Mouse (Mus musculus) cerebellum, postnatal 36 days (tissue): ENCODE measurements at regions not wholly inside any gene's neighbourhood (a gene's known extent, or its start where the extent isn't known, plus 50 kb on each side); places are given as distances from the start of the nearest gene placed in this dataset.
A peak's percentile ranks its signal among the peaks of the same experiment; 100 is the strongest.

ENCODE experiments used
- DNase-seq, 2 experiments: peaks; one replicate each; pipeline ENCODE4 v3.0.0; 2021 to 2022; ENCODE audit warnings: mixed read lengths in 2 of 2

DNA sequence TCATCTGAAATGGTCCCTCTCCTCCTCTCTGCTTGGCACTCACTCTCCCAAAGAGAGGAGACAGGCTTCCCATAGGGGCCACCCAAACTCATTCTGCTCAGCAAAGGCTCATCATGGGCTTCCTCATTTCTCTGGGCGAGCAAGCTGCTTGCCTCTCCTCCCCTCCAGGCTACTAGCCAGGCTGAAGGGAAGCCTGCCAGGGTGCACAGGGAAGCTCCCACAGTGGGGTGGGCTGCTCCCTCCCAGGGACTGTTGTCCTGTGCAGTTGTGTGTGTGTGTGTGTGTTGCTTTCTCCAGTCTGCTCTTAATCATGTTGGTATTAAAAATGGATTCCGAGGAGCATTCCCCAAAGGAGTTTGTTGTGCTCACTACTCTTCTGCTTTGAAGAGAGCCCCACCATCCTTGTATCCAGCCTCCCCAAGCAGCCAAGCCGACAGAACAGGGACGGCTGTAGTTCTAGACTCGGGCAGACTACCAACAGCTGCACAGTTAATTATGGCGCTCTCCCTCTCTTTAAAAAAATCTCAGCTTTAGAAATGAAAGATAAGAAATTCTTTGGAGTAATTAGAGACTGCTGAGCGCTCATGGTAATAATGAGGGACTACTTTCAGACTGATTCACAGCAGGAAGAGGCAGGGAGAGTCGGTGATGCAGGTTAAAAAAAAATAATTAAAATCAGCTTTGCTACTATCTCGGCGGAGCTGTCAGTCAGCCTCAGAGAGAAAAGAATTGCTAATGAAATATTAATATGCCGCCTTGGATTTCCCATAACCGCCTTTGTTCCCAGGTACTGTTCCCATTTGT, 417.0 kb downstream of the Cmpk2 start:
- DNase-seq = peak; percentile 32 to 34

DNA sequence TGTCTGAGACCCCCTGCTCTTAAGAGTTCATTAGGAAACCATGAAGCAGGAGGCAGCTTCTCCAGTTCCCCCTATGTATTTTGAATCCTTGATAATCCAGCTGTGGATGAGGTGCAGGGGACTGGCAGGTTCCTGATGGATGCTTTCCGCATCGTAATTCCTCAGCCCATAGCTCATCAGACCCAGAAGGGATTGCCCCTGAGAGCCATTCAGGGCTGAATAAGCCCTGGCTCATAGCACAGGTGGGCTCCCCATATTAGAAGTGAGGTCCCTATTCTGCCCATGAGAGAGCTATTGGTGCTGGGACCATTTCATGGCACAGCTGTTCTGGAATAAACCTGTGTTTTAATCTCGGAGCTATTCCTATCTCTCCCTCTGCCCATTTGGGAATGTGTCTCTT, 416.1 kb downstream of the Cmpk2 start:
- DNase-seq = no peak

DNA sequence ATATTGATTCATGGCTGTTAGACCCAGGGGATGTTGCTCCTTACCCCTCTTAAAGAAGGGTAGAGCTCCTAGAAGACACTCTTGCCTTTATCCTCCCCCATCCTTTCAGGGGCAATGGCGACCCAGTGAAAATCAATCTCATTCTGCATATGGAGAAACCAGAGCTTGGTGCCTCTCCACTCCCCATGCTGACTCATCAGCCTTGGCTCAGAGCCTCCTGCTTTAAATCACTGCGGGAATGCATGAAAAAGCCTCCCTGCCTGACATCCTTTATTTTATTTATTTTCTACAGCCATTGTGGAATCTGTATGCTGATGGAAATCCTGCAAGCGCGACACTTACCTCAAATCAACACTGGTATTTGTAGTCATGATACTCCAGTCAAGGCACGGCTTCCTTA, 415.2 kb downstream of the Cmpk2 start:
- peak; percentile 21 to 24 for DNase-seq

DNA sequence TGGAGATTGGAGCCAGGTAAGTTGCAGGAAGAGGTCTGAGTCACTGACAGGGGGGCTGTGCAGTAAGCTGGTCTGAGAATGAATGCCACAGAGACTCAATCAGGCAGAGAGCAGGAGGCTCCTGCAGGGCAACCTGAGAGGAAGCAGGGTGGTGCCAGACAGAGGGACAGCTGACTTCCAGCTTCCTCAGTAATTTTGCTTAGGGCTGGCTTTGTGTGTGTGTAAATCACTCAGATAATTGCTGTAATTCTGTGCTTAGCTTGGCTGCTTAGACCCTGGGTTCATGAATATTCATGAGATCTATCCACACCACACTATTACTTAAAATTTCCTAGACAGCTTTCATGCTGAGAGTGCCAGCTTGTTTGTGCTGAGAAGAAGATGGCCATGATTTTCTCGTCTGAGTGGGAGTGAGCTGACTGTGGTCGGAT, 408.7 kb downstream of the Cmpk2 start:
- DNase-seq = no peak

DNA sequence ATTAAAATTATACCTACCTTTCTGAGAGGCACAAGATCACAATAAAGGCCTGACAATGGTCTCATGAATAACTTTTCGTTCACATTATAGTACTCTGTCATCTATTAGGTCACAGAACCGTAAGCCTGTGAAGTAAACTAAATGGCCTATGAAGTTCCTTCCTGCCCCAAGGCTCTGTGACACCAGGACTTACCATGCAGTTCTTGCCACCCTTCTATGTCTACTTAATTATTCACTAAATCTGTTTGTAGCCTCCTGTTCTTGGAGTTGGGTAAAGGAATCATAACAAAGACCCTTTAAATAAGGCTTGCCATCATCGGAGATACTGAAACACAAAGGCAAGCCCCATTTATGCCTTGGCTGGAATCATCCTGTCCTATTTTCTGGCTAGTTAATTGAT, 408.3 kb downstream of the Cmpk2 start:
- DNase-seq = no peak

DNA sequence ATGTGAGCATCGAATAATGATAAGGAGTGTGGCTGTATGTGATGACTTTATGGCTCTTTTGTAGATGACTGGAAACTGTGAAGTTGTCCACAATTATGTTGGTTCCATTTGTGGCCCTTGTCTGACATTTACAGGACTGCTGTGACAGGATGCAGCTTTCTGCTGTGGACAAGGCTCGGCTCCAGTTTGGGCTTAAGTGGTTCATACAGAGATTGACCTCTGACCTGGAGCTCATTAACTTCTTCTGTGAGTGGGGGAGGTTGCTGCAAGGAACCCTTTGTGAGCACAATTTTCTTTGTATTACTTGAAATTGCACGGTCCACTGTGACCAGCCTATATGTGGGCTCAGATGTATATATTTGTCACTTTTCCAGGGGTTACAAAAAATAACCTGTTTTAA, 403.5 kb downstream of the Cmpk2 start:
- no peak for DNase-seq

DNA sequence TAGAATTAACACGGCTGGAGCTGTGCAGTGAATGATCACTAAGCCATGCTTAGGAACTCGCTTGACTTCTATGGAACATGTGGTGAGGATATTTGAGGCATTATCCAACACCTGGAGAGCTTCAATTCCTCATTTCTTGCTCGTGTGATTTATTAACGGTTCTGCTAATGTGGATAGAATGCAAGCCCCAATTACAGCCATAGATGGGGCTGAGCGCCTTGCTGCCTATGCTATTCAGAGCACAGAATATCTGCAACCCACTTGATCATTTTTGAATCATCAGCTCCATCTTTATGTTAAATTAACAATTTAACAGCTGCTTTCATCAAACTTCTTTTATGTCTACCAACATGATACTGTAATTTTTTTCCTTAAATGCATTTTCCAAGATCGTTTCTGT, 398.7 kb downstream of the Cmpk2 start:
- DNase-seq = no peak

DNA sequence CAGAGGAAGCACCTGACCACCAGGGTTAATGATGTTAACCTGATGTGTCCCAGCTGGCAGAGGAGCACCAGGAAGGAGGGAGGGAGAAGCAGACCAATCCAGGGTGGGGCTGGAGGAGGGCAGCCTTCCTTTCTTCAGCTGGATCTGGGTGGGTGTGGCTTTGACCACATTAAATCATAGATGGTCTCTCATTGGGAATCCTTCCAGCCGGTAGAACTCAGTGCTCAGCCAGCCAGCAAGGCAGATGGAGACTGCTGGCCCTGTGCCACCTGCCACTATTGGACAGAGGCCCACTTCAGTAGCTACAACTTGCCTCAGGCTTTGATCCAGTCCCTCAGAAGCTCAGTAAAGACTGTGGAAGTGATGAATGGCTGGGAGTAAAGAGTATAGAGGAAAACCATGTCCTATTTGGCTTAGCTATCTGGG, 386.1 kb downstream of the Cmpk2 start:
- peak; percentile 83 to 85 for DNase-seq

DNA sequence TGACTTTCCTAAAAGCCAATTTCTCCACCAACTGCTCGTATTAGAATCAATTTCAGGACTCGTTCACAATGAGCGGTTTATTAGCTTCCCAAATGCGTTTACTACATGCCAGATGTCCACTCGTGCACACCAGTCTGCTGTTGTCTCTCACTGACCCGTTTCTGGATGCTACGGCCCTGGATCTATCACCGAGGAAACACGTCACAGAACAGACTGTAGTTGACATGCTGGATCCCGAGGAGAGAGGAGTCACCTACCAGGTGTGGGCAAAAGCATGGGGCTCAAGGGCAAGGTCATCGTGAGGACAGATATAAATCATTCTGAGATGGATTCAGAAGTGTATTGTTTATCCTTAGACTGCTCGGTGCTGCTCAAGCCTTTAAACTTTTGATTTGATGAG, 375.9 kb downstream of the Cmpk2 start:
- DNase-seq = no peak

DNA sequence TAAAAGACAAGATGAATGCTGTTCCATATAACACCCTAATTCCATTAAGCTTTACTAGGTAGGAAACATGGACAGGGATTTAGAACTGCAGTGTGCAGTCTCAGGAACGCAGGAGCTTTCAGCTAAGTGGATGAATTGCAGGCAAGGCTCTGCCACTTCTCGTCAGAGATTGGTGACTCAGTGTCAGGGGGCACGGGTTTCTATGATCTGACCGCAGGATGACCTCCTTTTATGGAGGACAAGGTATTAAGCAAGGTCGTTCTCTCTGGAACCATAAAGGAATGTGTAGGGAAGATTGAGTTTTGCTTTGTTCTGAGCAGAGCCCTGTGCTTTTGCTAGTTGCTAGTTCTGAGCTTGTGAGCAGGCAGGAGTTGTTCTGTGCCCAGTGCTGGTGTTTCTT, 373.7 kb downstream of the Cmpk2 start:
- no peak for DNase-seq

DNA sequence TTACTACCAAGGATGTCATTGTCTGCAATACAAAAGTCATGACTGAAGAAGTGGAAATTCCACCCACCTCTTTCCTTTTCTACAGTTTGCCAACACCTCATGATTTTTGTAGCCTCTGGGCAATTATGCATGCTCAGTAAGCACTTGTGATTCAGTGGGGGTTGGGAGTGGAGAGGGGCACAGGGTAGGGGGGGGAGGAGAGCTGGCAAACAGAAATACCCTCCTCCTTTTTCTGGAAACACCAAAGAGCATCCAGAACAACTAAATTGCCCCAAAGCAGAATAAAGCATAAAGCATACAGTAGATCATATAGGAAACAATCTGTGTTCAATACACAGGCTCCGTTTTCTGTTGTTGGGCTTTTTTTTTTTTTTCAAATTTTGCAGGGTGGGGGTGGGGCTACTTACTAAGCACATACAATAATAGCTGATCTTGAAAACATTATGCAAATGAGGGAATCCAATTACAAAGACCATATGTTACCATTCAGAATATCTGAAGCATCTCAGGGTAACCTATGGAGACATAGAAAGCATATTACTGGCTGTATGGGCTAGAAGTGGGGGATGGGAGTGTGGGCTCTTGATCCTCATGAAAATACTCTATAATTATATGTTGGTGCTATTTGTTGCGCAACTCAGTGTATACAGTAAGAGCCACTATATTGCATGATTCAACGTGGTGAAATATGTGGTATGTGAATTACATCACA, 352.4 kb downstream of the Cmpk2 start:
- no peak for DNase-seq

DNA sequence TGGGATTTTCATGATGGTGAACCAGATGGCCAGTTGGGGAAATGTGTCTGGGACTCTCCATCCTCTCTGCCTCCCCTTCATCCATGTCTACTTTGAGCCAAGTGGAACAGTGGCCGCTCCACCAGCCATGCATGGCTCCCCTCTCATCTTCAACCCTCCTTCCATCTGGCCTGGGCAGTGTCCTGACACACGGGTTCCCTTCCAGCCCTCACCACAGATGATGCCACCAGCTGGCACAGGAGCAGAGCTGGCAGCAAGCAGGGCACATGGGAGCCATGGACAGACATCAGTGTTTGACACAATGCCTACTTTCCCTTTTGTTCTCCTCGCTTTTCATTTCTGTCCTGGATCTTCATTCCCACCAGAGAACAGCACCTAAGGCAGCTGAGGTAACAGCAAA, 348.9 kb downstream of the Cmpk2 start:
- DNase-seq = peak; percentile 25 to 54

DNA sequence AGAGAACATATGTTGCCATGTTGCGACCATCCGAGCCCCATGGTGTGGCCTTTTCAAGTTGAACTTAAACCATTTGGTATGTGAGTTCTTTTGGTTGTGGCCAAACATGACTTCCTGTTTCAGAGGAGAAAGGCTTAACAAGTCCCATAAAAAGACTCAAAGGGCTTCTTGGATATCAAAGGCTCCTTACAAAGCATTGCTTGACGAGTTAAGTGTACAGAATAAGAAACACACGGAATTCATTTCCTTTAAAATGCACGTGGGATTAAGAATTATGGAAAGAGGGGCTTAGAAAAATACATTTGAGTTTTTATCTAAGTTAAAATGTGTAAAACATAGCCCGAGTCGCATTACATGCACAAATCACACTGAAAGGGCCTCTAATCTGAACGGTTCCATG, 346.8 kb downstream of the Cmpk2 start:
- no peak for DNase-seq

DNA sequence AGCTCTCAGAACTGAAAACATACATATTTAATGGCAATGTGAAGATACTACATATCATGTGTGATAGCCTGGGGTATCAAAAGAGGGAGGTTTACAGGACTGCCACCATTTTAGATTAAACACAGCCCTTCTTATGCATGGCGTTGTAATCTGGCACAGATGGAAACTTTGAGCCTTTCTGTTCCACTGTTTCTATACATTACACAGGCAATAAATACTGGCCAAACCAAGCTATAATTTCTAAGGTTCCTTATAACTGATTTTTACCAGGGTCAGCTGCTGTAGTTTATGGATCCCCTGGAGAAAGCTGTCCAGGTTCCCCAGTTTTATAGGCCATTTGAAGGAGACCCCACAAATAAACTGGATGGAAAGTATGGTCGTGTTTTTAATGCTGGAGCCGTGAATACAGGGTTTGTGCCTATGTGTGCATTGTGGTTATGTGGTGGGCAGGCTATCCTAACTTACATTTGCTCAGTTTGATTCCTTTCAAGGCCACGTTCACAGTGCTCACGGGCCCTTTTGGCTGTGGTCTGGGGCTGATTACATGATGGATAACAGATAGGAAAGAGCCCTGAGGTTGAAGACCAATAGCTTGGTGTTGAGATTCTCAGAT, 341.7 kb downstream of the Cmpk2 start:
- DNase-seq = no peak

DNA sequence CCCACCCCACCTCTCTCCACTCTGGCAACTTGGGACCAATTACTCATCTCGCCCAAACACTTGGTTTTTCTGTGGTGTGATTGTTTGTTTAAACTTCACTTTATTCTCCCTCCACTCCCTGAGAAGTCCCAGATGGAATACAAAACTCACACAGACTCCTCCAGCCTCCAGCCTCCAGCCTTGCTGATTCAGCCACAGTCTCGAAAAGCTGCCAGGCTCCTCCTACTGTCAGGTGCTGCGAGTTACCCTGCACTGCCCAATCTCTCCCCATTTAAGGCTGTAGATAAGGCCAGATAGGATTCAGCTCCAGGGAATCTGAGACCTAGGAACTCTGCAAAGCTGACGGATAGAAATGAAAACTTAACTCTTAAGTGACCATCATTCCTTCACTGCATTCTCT, 340.7 kb downstream of the Cmpk2 start:
- DNase-seq = no peak

DNA sequence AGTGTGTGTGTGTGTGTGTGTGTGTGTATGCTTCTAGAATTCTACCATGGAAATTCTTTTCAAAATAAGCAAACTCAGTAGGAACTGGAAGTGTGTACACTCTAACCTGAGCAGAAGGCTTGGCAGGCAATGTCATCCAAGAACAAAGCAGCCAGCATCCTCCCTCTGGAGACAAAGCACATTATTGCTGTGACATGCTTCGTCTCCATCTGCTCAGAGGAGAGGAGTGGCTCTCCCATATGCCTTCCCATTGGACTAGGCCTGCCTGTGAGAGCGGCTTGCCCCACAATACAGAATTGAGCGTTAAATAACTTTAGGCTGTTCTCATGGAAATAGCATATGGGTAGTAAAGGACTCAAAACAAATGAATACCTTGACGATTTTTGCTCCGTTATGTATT, 333.5 kb downstream of the Cmpk2 start:
- peak; percentile 63 to 64 for DNase-seq

DNA sequence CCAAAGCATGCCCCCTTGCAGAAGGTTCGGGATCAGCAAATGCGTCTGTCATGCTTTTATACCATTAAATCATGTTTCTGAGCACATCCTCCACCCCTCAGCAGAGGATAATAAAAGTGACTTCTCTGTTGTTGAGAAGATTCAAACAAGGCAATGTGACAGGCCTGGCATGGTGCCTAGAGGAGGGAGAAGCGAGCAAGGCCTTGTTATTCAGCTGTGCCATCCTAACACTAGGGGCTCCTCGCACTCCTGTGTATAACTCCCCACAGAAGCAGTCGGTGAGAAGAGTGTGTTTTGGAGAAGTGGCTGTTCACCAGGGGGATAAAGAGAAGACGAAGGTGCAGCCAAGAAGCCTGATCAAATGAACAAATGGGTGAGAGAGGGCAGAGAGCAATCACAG, 330.3 kb downstream of the Cmpk2 start:
- no peak for DNase-seq

DNA sequence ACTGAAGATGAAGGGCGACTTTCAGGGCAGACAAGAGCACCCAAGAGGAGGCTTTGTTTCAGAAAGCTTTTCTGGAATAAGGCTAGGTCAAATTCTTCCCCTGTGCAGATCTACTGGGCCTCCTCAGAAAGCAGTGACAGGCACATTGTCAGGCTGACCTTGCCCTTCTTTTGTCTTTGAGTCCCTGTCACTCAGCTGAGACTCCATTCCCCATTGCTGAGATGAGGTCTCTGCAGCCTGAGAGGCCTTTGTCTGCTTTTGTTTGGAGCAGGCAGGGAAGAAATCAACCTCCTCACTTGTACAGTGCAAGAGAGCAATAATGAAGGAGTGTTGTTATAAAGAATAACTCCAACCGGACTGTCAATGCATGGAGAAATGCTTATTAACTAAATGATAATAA, 327.4 kb downstream of the Cmpk2 start:
- DNase-seq = no peak

DNA sequence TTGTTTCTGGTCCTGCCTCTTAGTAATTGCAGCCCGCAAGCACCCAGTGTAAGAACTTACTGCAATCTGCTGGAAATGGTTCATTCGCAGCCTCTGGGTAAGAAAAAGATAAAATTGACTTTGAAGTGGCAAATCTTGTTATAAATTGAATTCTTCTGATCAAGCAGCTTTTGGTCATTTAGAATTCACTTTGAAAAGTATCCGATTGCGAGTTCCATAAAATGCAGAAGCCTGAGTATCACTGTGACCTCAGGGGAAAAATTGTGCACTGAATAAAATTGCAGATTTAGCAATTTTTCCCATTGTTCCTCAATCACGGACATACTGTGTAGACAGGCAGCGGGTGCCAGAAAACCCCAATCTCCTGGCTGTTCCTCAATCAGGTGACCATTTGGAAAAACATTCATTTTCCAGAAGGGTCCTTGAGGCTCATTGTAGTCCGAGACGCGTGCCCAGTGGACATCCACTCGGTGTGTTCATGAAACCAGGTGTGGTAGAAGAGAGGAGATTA, 320.4 kb downstream of the Cmpk2 start:
- DNase-seq = no peak

DNA sequence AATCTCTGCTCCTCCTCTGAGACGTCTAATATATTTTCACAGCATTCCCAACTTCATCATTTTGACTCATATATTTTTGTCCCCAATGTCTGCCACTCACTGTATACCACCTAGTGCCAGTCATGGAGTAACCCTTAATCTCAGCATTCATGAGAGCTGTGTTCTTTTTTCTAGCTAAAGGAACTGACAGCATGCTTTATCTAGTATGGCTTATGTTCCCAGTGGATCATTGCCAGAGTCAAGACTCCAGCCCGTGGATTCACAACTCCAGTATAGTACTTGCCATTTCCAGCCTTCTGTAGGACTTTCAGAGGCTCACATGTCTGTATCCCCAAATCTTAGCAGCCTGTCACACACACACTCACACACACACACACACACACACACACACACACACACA, 316.5 kb downstream of the Cmpk2 start:
- no peak for DNase-seq

DNA sequence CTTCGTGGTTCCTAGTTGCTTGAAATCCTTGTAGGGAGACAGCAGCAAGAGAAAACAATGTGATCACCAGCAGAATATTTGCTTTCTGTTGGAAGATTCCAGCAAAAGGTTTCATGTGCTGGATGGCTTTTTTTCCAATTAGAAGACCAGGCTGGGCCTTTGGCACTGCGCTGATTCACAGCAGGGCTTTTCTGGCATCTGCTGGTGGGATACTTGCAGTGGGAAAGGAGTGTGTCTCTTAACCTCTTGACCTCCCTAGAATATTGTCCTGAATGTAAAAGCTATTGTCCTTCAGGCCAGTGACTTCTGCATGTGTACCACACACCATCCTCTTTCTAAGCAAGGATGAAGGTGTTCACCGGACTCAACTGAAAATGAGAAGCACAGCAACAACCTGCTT, 315.4 kb downstream of the Cmpk2 start:
- no peak for DNase-seq

DNA sequence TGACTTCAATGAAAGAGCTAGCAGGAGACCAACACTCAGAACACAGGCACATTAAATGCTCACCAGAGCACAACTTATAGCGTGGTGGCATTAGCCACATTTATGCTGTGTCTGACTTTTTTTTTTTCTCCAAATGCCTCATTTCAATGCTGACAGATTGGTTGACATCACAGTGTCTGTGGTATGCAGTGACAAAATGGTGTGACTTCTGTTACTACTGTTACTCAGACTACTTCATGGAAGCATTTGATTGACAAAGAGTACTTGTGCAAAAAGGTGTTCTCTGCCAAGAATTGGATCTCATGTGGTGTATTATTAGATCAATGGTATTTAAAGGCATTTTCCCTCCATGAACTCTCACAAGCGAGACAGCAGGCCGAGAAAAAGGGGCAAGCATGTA, 314.8 kb downstream of the Cmpk2 start:
- DNase-seq = no peak

DNA sequence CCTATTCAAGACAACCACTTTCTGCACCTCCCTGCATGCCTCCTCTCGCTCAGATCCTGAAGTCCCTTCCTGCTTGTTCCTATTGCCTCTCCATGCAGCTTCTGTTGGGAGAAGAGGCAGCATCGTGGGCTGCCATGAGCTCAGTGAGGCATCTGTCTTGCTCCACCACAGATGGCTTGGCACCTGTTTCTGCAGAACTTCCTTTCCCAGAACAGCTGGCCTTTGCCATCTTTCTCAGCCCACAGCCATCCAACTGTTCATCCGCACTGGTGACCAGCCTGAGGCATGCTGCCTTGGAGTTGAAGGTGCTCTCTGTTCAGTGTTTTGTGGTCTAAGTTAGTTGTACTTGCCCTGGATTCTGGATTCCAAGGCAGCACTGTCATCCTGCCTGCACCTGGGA, 312.5 kb downstream of the Cmpk2 start:
- peak in 1 of 2 experiments; percentile 3 for DNase-seq

DNA sequence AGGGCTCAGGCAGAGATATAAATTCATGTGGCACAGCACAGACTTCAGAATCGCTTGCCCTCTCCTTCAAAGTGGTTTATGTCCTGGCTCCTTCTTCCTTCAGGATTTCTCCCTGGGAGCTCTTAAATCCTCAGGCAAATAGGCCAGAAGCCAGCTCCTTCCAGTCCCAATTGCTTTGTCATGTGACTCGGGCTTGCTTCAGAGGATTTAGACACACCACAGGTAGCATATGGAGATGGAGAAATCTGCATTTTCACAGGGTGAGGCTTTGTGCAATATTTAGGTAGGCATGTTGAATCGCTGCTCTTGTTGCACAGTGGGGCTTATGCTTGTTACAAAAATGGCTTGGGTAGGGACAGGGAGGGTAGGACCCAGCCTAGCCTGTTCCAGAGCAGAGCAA, 309.8 kb downstream of the Cmpk2 start:
- DNase-seq = no peak
